Mouse (Mus musculus): ENCODE results near the gene Olfr803.

Gene Olfr803

DNA sequence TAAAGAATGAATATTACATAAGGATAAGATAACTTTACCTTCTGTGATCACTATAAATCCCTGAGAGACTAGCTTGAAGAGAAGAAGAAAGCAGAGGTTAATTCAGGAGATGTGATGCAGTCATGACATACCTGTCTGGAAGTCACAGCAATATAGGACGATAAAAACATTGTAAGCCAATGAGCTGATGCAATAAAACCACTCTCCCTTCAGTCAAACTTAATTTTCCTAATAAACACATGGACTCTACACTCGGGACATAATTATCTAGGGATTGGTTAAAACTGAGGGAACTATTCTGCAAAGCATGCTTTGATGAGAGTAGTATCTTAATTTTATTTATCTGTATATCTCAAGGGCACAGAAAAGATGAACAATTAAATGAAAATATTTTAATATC is at the start of gene Olfr803:
Gene Olfr803, minus strand, starts transcription at position 101 of the 400 bp plus-strand sequence.
- no peak for DNase-seq

DNA sequence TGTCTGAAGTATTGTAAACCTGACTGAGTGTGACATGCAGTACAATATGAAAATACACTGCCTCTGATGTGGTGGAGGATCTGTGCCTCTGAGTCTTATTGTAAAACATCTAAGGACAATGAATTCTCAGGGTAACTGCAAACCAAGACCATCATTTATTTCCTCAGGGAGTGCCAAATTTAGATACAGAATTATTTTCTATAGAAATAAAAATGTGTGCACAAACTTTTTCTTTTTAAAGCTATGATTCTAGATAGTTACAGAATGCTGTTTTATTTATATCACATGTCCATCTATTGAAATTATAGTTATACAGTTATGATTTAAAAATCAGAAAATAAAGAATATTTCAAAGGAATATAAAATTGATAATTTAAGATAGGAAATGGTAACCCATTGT is 47.7 kb upstream of the Olfr803 start, which contains the start of gene Olfr806:
Gene Olfr806, minus strand, starts transcription at position 101 of the 400 bp plus-strand sequence.
- DNase-seq, result no peak

DNA sequence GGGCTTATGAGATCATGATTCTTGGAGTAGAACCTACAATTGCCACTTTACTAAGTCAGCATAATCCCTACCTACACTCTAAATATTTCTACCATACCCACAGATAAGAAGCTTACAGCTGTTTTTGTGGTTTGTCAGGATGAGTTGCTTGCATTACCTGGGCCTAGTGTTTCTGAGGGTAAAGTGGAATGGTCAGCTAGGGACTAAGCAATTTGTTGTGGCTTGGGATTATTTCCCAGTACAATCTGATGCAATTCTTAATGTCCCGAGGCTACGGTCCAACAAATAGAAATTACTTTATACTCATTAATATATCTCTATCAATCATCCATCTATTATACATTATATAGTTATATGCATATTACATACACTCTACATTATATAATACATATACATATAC is 35.2 kb upstream of the Olfr803 start, which contains the start of gene Olfr805:
Gene Olfr805, minus strand, starts transcription at position 101 of the 400 bp plus-strand sequence.
- DNase-seq, result no peak

DNA sequence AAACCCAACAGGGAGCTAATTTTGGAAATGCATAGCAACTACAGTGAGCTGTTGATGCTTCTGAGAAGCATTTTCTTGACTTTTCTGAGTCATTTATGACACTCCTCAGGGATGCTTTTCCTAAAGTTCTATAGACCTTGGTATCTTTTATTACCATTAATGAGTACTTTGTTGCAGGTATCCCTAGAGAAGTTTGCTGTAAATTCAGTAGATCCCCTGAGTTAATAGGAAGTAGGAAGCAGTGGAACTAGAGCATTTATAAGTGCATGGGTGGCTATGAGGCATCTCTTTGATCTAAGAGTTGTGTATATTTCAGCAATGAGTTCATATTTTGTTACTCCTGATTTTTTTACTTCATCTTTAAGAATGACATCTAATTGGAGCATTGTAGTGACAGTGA is 8.8 kb upstream of the Olfr803 start, which contains the start of gene Olfr804:
Gene Olfr804, plus strand, starts transcription at position 301 of the 400 bp plus-strand sequence.
- no peak for DNase-seq

DNA sequence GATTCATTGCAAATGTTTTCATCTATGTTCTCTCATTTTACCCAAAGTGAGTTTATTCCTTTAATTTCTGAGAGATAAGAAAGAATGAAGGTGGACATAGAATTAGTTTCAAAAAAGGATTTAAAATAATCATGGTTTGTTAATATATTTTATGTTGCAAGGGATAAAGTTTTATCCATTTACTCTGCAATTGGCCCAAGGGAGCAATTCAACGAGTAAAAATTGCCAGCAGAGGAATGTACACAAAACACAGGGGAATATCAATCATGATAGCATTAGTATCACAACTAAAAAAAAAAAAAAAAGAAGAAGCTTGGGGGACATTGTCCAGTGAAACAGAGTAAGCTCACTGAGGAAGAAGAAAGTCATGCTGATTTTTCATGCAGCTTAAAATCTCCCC is 6.0 kb downstream of the Olfr803 start, which contains the start of gene Olfr802:
Gene Olfr802, minus strand, starts transcription at position 101 of the 400 bp plus-strand sequence.
- no peak for DNase-seq

DNA sequence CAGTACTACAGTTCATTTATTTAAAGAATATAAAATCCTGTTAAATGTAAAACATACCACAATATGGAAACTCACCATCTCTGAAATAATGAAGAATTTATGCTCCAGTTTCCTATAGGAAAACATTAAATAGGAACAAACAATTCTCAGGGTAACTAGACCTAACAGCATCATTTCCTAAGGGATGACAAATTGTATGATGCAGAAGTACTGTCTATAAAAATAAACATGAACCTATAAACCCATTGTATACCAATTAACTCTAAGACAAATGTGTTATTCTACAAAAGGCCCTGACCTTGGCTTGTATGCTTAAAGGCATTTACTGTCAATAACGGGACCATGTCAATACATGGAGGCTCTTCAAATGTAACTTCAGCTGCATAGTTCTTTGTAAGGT is 20.3 kb downstream of the Olfr803 start, which contains the start of gene Olfr801:
Gene Olfr801, minus strand, starts transcription at position 101 of the 400 bp plus-strand sequence.
- no peak for DNase-seq

DNA sequence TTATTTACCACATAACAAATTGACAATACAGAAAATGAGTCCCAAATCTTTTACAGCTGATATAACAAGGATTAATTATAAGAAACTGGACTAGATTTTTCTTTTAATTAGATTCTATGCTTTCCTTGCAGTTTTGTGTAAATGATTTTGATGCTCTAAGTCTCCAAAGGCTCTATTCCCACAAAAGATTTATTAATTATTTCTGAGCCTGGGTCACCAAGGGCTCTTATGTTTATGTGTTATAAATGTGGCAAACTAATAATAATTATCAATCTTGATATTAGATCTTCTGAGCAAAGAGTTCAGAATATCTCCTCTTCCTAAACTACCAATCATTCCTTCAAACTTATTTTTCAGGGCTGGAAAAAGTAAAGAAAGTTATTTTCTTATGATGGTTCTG is 36.7 kb downstream of the Olfr803 start, which contains the start of gene Olfr800:
Gene Olfr800, plus strand, starts transcription at position 301 of the 400 bp plus-strand sequence.
- DNase-seq, result no peak

DNA sequence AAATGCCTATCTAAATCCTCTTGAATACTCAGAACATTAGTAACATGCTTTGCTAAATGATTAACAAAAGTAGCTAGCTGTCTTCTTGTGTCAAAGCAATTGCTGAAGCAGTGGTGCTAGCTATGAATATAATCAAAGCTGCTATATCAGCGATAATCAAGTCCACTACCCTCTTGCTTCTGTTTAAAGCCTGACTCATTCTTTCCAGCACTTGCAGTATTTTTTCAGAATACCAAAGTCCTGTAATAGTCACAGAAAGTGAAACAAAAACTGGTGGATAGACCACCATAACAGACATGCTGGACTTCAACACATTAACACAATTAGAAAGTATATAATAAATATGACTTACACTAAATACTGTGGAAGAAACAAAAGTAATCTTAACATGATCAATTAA is 42.3 kb downstream of the Olfr803 start:
- no peak for DNase-seq
